Mouse (Mus musculus) intestine, embryonic 16.5 days (tissue): ENCODE data around the gene Ccdc157. TPM values are rescaled to one million over a fixed set of nuclear protein-coding genes. Genes with fewer than 3 reads are reported as not detected.
"Not testable (repeated sequence)": the region's sequence is repeated elsewhere in the genome, so short reads cannot be mapped to it uniquely, and the experiment has no call there.

ENCODE experiments used
- ATAC-seq: fragments of 200-750 bp; cut with Nextera tagmentation; 2 replicates; pipeline ENCODE4 v1.8.0; 2017; ENCODE audit warnings: moderate TSS enrichment, moderate library complexity
- H3K27ac ChIP-seq: fragments of 300-500 bp; sonication (generic); 2 replicates; pipeline ENCODE4 v1.5.1; 2014; ENCODE audit warnings: mild to moderate bottlenecking, low read length
- H3K27me3 ChIP-seq: fragments of 300-500 bp; sonication (generic); replicated peaks from 2 replicates; pipeline ENCODE4 v1.6.1; 2014; ENCODE audit warnings: low read length, control low read depth, mixed read lengths; ENCODE audit not compliant: control insufficient read depth, insufficient read depth
- H3K36me3 ChIP-seq: fragments of 300-500 bp; sonication (generic); 2 replicates; pipeline ENCODE4 v1.6.1; 2014; ENCODE audit warnings: low read length, control low read depth; ENCODE audit not compliant: control insufficient read depth, insufficient read depth
- H3K4me1 ChIP-seq: fragments of 300-500 bp; sonication (generic); 2 replicates; pipeline ENCODE4 v1.6.1; 2014; ENCODE audit warnings: low read length, control low read depth, mixed read lengths; ENCODE audit not compliant: control insufficient read depth, insufficient read depth
- H3K4me2 ChIP-seq: fragments of 300-500 bp; sonication (generic); 2 replicates; pipeline ENCODE4 v1.6.1; 2014; ENCODE audit warnings: low read depth, low read length, control low read depth
- H3K4me3 ChIP-seq: fragments of 300-500 bp; sonication (generic); 2 replicates; pipeline ENCODE4 v1.5.1; 2014; ENCODE audit warnings: mild to moderate bottlenecking, low read length
- H3K9ac ChIP-seq: fragments of 300-500 bp; sonication (generic); 2 replicates; pipeline ENCODE4 v1.6.1; 2014; ENCODE audit warnings: low read depth, low read length
- H3K9me3 ChIP-seq: fragments of 300-500 bp; sonication (generic); 2 replicates; pipeline ENCODE4 v1.6.1; 2016; ENCODE audit warnings: low read length, control low read depth; ENCODE audit not compliant: control insufficient read depth
- WGBS: fragments of 180-500 bp; shearing (Covaris S2); extraction: QIAGEN DNeasy Blood & Tissue Kit; methylation state at CpG from one replicate; pipeline ENCODE4 v1.1.7; 2014; 5-methylcytosine and 5-hydroxymethylcytosine counted together
- polyA plus RNA-seq: library from polyadenylated mRNA; unstranded; fragments of >200 nt; fragmentation: Nextera tagmentation; extraction: Ambion mirVana; gene quantifications from 2 replicates; pipeline ENCODE4 v1.2.1, GENCODE M21; 2015

Ccdc157 gene
- polyA plus RNA-seq, 1 experiment from 2014 or later: 3.0 TPM

DNA sequence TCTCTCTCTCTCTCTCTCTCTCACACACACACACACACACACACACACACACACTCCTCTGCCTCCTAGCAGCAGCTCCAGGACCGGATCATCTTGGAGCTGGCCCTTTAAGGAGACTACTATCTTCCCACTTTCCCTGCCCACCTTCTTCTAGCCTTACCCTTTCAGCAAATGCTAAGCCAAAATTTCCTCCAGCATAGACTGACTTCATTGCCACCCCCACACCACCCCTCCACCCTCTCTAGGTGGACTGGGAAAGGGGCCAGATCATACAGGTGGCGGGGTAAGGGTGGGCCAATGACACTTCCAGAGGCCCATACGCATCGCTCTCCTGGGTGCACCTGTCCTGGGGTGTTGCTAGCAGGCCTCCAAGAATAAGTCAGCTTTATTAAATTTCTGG, 44.7 kb downstream of the Ccdc157 start:
- Histone ChIP-seq H3K4me2 (no peak overlapping the region), H3K27me3 (peaks cover 5% of the 10 kb centered on the region; the same call in 1 of the 2 replicates), H3K9ac (no peak overlapping the region), H3K27ac (no peak overlapping the region), H3K4me3 (no peak overlapping the region), H3K36me3 (no peaks in the 10 kb centered on the region), H3K9me3 (no peaks in the 10 kb centered on the region), H3K4me1 (peaks cover 13% of the 10 kb centered on the region)
- ATAC-seq: no peak
- WGBS: 79% methylated on average over 4 of the region's 4 CpGs

DNA sequence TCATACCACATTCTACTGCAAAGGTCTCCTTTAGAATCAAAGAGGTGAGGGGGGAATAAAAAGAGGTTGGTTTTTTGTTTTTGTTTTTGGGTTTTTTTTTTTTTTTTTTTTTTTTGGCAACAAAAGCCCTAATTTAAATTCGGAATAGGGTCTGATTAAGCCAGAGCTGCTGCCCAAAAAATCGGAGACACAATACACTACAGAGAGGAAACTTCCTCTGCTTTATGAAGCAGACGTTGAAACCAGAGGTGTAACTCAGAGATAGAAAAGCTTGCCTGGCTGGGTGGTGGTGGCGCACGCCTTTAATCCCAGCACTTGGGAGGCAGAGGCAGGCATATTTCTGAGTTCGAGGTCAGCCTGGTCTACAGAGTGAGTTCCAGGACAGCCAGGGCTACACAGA, 45.6 kb downstream of the Ccdc157 start:
- peaks cover 13% of the 10 kb centered on the region for H3K4me1 ChIP-seq
- 82% methylated on average over 6 of the region's 6 CpGs for WGBS
- H3K36me3 ChIP-seq: not testable (repeated sequence)

DNA sequence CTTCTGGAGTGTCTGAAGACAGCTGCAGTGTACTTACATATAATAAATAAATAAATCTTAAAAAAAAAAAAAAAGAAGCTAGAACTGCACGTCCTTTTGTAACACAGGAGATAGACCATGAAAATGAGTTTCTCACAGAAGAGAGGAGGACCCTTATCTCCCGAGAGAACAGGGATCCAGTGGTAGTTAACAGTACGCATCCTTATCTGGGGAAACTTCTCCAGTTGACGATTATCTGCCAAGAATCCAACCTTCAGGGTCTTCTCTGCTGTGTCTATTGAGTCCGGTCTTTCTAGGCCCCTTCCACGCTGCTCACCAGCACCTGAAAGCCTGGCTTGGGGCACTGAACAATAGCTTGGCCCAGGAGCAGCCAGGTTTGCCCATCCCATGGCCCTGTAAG, 46.1 kb downstream of the Ccdc157 start:
- no peaks in the 10 kb centered on the region; the same call in 1 of the 2 replicates for H3K27me3 ChIP-seq
- WGBS: 74% methylated on average over 6 of the region's 6 CpGs
- no peak overlapping the region for H3K4me3 ChIP-seq
- H3K36me3 ChIP-seq: no peaks in the 10 kb centered on the region
- H3K4me1 ChIP-seq: peaks cover 12% of the 10 kb centered on the region
- H3K9ac ChIP-seq: no peak overlapping the region
- ATAC-seq: no peak
- no peak overlapping the region for H3K4me2 ChIP-seq
- H3K27ac ChIP-seq: no peak overlapping the region
- no peaks in the 10 kb centered on the region for H3K9me3 ChIP-seq

More for the DNA sequence above, 45.6 kb downstream of the Ccdc157 start:
- not testable (repeated sequence) for H3K4me3 ChIP-seq, H3K9ac ChIP-seq, H3K9me3 ChIP-seq, H3K4me2 ChIP-seq, H3K27ac ChIP-seq, ATAC-seq, H3K27me3 ChIP-seq

DNA sequence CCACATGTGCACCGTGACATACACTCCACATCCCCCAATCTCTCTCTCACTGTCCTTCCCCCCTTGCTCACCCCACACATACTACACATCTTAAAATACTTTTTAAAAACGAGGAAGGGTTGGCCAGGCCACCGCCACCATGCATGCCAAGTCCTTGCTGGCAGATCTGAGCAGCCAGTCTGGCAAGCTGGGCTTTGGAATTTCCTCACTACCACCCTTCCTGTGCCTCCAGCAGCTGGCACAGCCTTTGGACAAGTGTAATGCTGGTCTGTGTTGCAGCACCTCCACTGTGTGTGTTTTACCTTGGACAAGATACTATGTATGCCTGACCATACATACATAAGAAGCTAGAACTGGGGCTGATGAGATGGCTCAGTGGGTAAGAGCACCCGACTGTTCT, 46.6 kb downstream of the Ccdc157 start:
- no peaks in the 10 kb centered on the region for H3K27me3 ChIP-seq
- no peaks in the 10 kb centered on the region for H3K9me3 ChIP-seq
- no peaks in the 10 kb centered on the region for H3K36me3 ChIP-seq
- ATAC-seq: no peak
- H3K4me2 ChIP-seq: no peak overlapping the region
- H3K27ac ChIP-seq: no peak overlapping the region
- H3K4me1 ChIP-seq: peaks cover 9% of the 10 kb centered on the region
- WGBS: 84% methylated on average over 4 of the region's 4 CpGs
- no peak overlapping the region for H3K4me3 ChIP-seq
- no peak overlapping the region for H3K9ac ChIP-seq

DNA sequence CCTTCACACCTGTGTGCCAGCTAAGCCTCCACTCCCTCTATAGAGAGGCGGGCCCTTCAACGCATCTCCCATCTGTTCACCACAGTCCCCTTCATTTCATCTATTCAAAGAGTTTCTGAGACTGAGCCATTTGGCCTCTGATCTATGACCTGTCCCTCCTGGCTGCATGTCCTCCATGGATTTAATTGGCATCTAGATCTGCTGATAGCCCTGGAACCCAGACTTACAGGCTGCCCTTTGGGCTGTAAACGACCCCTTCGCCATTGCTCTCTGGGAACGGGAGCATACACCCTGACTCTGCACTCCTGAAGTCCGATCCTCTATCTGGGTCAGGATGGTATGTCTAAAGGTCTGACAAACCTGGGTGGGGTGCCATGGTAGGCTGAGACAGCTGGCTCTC, 47.2 kb downstream of the Ccdc157 start:
- H3K27ac ChIP-seq: no peak overlapping the region
- no peak overlapping the region for H3K4me3 ChIP-seq
- H3K27me3 ChIP-seq: no peaks in the 10 kb centered on the region
- WGBS: 72% methylated on average over 6 of the region's 6 CpGs
- no peaks in the 10 kb centered on the region for H3K36me3 ChIP-seq
- no peak overlapping the region for H3K9ac ChIP-seq
- ATAC-seq: no peak
- no peaks in the 10 kb centered on the region for H3K9me3 ChIP-seq
- peaks cover 3% of the 10 kb centered on the region for H3K4me1 ChIP-seq
- no peak overlapping the region for H3K4me2 ChIP-seq

DNA sequence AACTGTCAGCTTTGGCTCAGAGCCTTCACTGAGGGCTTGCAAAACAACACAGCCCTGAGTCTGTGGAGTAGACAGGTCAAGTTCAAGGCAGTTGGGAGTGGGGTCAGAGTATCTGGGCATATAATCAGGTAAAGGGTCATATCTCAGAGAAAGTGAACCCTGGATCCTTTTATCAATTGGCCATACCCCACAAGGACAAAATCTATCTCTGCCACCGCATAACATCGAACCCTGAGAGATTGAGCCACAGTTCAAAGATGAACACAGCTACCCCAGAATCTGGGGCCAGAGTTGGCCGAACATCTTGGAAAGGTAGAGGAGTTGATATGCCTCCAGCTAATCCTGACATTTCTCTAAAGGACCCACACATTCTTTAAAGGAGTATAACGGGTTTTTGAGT, 48.1 kb downstream of the Ccdc157 start:
- no peaks in the 10 kb centered on the region for H3K27me3 ChIP-seq
- H3K27ac ChIP-seq: no peak overlapping the region
- H3K9ac ChIP-seq: no peak overlapping the region
- no peaks in the 10 kb centered on the region for H3K4me1 ChIP-seq
- H3K4me3 ChIP-seq: no peak overlapping the region
- H3K9me3 ChIP-seq: no peaks in the 10 kb centered on the region
- 84% methylated on average over 4 of the region's 4 CpGs for WGBS
- H3K36me3 ChIP-seq: no peaks in the 10 kb centered on the region
- no peak overlapping the region for H3K4me2 ChIP-seq
- no peak for ATAC-seq

DNA sequence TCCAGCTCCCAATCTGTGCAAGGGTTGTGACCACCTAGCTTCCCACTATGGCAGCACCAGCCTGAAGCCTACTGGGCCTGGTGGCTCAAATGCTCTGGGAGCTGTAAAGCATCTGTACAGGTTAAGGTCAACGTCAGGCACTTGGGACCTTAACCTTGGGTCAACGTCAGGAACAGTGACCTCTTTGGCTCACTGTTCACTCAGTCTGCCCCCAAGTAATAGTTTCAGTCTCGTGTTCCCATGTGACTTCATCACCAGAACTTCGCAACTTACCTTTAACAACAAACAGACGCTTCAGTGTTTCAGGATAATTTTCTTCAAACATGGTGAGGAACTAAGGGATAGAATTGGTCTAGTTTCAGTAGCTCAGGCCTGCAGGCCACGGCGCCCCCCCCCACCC, 51.4 kb downstream of the Ccdc157 start:
- H3K9me3 ChIP-seq: no peaks in the 10 kb centered on the region
- no peaks in the 10 kb centered on the region for H3K36me3 ChIP-seq
- H3K4me1 ChIP-seq: no peaks in the 10 kb centered on the region
- no peak overlapping the region for H3K9ac ChIP-seq
- no peak overlapping the region for H3K4me2 ChIP-seq
- 75% methylated on average over 7 of the region's 7 CpGs for WGBS
- no peak for ATAC-seq
- H3K27ac ChIP-seq: no peak overlapping the region
- no peak overlapping the region for H3K4me3 ChIP-seq
- H3K27me3 ChIP-seq: no peaks in the 10 kb centered on the region

DNA sequence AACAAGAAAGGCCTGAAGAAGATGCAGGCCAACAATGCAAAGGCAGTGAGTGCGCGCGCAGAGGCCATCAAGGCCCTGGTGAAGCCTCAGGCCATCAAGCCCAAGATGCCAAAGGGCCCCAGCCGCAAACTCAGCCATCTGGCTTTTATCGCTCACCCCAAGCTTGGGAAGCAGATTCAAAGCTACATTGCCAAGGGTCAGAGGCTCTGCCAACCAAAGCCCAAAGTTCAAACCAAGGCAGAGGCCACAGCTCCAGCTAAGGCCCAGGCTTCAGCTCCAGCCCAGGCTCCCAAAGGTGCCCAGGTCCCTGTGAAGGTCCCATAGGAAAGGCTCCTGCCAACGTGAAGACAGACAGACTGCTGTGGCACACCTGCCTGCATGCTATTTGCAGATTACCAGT, 52.2 kb downstream of the Ccdc157 start:
- H3K27ac ChIP-seq, H3K4me1 ChIP-seq, H3K4me2 ChIP-seq, H3K9me3 ChIP-seq, H3K36me3 ChIP-seq, H3K27me3 ChIP-seq, ATAC-seq, H3K9ac ChIP-seq, H3K4me3 ChIP-seq: not testable (repeated sequence)
- WGBS: 91% methylated on average over 6 of the region's 6 CpGs

DNA sequence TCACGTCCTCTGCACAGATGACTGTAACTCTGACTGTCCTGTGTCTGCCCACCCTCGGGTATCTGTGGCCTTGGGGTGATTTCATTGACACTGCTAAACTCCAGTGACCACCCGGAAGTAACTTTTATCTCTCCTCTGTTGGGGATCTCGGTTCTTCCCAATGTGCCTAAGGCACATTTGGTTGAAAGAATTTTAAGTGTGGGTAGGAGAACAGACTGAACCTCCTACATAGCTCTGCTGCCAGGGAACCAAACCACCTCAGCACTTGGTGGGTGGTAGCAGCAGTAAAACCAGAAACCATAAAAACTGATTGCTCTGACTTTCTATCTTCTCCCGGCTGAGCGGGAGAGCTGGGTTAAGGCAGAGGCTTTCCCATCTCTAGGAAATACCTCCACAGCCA, 54.6 kb downstream of the Ccdc157 start:
- no peaks in the 10 kb centered on the region for H3K4me1 ChIP-seq
- no peak for ATAC-seq
- H3K27ac ChIP-seq: no peak overlapping the region
- no peak overlapping the region for H3K9ac ChIP-seq
- H3K4me3 ChIP-seq: no peak overlapping the region
- WGBS: 40% methylated on average over 6 of the region's 6 CpGs
- H3K9me3 ChIP-seq: no peaks in the 10 kb centered on the region
- H3K36me3 ChIP-seq: no peaks in the 10 kb centered on the region
- H3K27me3 ChIP-seq: no peaks in the 10 kb centered on the region
- H3K4me2 ChIP-seq: no peak overlapping the region

DNA sequence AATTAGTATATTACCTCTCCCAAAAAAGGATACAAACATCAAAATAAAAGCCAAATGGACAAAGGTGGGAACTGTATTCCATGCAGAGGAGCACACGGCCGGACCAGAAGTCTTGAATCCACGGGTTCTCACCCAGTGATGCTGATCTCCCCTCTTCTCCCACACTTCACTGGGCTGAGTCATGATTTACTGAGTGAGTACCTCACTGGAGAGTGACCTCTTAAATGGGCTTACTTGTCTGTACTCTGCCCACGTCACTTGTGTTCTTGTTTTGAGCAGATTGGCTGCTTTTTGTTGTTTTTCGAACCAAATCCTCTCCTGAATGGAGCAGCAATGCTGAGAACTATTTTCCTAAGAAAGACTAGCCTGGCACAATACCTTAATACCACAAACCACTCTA, 55.1 kb downstream of the Ccdc157 start:
- no peak overlapping the region for H3K9ac ChIP-seq
- H3K27ac ChIP-seq: no peak overlapping the region
- no peak for ATAC-seq
- H3K27me3 ChIP-seq: no peaks in the 10 kb centered on the region
- H3K9me3 ChIP-seq: no peaks in the 10 kb centered on the region
- no peak overlapping the region for H3K4me3 ChIP-seq
- no peaks in the 10 kb centered on the region for H3K36me3 ChIP-seq
- H3K4me1 ChIP-seq: no peaks in the 10 kb centered on the region
- no peak overlapping the region for H3K4me2 ChIP-seq
- WGBS: 91% methylated on average over 5 of the region's 5 CpGs
